Mouse (Mus musculus): ENCODE measurements around the gene Tnfsf13. TPM values are rescaled to one million over a fixed set of nuclear protein-coding genes. Genes with fewer than 3 reads are reported as not detected.
A peak's percentile ranks its signal among the peaks of the same experiment; 100 is the strongest.
"Not testable (repeated sequence)": the region's sequence is repeated elsewhere in the genome, so short reads cannot be mapped to it uniquely, and the experiment has no call there.

Tnfsf13 gene
- under 1 TPM; 0.39 to 0.92 TPM for total RNA-seq (2021)
- long read RNA-seq, experiment 1 = 0 reads
- long read RNA-seq, experiment 2, partial matches to known transcripts = 2 of 2 reads
- long read RNA-seq, experiment 2, other reads (novel, unspliced or antisense) = 0 of 2 reads

DNA sequence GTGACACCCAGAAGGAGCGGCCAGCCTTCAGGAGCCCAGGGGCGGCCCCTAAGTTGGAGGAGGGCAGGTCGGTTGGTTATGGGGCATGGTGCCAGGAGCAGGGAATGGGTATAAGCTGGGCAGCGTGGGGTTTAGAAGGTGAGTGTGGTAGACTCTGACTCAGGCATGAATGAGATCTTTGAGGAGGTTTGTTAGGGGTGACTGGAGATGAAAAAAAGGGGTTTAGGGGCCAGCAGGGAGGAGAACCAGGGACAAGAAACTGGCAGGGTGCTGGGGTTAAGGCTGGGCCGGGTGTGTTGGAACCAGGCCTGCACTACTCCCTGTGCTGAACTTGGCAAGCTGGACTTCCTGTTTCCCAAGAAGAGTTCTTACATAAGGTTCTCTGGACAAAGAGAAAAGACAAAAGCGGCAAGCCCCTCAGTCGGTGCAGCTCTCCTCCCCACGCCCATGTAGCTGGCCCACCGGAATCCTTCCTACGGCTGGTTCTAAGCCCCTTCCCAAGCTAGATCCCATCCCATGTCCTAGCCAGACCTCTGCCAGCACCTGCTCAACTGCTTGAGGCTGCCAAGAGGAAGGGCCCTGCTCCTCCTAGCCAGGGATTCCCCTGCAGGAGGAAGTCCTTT lies at the start of gene Tnfsf13:
Tnfsf13 (minus strand) TSS at position 259 of the 623 bp plus-strand sequence.
- intact Hi-C loops (cut with DNase I) = no loop called here
- peak; percentile 76 to 80 for DNase-seq

DNA sequence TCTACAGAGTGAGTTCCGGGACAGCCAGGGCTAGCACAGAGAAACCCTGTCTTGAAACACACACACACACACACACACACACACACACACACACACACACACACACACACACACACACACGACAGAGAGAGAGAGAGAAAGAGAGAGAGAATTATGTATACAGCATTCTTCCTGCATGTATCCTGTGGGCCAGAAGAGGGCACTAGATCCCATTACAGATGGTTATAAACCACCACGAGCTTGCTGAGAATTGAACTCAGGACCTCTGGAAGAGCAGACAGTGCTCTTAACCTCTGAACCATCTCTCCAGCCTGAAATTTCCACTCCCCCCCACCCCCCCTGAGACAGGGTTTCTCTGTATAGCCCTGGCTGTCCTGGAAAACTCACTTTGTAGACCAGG lies 45.8 kb upstream of the Tnfsf13 start:
- intact Hi-C loops (cut with DNase I) = not testable (repeated sequence)

DNA sequence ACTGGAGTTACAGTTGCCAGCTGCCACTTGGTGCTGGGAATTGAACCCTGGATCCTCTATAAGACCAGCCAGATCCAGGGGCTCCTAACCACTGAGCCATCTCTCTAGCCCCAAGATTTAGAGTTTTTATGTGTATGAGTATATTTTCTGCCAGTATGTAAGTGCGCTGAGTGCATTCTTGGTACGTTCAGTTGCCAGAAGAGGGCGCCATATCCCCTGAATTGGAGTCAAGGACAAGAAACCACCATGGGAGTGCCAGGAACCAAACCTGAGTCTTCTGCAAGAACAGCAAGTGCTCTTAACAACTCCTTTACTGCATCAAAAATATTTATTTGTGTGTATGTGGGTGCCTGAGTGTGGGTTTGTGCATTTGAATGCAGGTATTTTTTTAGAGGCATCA lies 43.5 kb upstream of the Tnfsf13 start:
- intact Hi-C loops (cut with DNase I) = loop anchor here (2.0 kb wide), 1 partner anchor 148 kb away; no protein-coding TSS in a partner anchor
- DNase-seq = peak; percentile 40 to 43

More for the DNA sequence above, 45.8 kb upstream of the Tnfsf13 start:
- not testable (repeated sequence) for DNase-seq

DNA sequence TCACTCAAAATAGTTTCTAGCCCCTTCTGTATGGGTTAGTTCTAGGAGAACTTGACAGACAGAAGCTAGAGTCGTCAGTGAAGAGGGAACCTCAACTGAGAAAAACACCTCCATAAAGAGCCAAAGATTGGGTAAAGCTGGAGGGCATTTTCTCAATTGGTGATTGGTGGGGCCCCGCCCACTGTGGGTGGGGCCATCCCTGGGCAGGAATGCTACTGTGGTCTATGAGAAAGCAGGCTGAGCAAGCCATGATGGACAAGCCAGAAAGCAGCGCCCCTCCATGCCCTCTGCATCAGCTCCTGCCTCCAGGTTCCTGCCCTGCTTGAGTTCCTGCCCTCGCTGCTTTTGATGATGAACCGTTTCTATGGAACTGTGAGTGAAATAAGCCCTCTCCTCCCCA lies 40.4 kb upstream of the Tnfsf13 start:
- DNase-seq = no peak
- intact Hi-C loops (cut with DNase I) = no loop called here

DNA sequence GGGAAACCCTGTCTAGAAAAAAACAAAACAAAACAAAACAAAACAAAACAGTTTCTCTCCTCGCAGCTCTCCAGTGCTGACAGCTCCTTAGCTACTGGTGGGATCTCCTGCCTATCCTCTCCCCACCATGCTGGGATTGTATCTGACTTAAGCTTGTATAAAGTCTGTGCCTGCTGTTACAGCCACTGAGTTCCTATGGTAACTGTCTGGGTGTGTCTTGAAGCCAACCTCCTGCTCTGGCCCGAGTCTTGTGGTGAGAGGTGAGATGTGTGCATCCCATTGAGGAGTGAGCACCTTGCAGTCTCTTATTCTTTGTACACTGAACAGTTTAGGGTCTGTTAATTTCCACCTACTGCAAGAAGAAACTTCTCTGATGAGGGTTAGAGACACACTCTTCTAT lies 37.5 kb upstream of the Tnfsf13 start:
- intact Hi-C loops (cut with DNase I) = no loop called here
- DNase-seq = no peak

DNA sequence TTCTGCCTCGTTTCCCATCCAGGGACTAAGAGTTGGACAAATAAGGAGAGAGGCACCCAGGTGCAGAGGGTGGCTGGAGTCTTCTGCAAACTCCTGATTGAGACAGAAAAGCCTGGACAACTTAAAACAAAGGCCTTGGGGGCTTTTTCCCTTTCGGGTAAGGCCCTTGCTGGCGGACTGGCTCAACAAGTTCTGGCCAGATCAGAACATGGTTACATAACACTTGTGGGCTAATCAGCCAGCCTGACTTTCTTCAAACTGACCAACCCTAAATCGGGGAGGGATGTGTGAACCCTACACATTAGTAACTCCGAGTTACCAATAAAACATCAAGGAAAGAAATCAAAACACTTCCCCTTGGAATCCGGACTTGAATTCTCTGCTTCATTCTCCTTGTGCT lies 35.3 kb upstream of the Tnfsf13 start:
- no peak for DNase-seq
- intact Hi-C loops (cut with DNase I) = no loop called here

DNA sequence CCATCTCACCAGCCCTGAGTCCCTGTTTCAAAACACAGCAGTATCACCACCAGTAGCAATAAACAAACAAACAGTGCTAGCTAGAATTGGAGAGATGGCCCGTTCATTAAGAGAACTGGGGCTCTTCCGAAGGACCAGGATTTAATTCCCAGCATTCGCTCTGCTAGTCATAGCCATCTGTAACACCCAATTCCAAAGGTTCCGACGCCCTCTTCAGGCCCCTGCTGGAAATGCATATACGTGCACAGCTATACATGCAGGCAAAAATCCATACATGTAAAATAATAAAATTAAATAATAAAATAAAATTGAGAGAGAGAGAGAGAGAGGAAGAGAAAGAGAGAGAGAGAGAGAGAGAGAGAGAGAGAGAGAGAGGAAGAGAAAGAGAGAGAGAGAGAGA lies 33.8 kb upstream of the Tnfsf13 start:
- intact Hi-C loops (cut with DNase I) = loop anchor here (5.0 kb wide), 1 partner anchor 37 kb away; the partner anchor contains the start of gene Senp3
- no peak for DNase-seq

DNA sequence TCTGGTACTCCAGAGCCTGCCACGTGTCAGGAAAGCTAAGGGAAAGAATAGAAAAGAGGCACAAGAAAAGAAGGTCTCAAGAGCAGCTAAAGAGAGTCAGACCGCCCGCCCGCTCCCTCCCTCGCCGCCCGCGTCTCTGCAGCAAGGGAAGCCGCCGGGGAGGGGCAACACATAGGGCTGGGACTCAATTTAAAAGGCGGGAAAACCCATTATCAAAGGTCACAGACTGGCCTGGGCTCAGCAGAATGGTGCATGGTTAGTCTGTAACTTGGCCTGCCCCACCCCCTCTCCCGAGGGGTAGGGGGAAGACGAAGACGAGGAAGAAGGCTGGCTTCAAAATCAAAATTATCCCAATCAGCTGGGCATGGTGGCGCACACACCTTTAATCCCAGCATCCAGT lies 33.1 kb upstream of the Tnfsf13 start:
- intact Hi-C loops (cut with DNase I) = loop anchor here (5.0 kb wide), 1 partner anchor 36 kb away; the partner anchor contains the start of gene Senp3
- DNase-seq = no peak

DNA sequence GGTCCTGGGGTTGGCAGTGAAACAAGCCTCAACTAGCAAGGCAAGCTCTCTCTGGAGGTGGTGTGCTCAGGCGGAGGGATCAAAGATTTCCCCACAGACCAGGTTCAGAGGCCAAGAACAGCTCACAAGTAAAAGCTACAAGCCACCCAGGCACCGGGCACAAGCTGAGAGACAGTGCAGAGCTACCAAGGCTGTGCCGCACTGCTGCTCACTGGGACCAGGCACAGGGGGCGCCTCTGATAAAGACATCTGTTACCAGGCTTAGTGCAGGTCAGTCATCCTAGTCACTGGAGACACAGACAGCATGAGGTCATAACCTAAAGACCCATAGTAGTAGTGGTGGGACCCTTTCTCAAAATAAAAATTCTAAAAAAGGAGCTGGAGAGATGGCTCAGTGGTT lies 31.4 kb upstream of the Tnfsf13 start:
- no peak for DNase-seq
- intact Hi-C loops (cut with DNase I) = loop anchor here (5.0 kb wide), 1 partner anchor 35 kb away; the partner anchor contains the start of gene Senp3

DNA sequence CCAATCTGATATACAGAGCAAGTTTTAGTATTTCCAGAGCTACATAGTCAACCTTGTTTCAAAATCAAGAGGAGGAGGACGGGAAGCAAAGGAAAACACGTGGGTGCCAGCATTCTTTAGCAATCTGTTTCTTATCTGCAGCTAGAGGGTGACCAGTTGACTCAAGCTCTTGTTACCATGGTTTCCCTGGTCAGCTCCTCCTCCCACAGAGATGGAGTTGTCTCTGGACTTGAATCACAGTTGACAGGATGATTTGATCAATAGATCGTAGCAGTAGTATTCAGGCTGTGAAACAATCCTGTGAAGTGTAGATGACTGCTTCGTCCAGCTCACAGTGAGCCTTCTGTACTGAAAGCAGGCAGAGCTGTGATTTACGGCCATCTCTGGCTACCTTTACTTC lies 30.3 kb upstream of the Tnfsf13 start:
- intact Hi-C loops (cut with DNase I) = loop anchor here (5.0 kb wide), 1 partner anchor 34 kb away; the partner anchor contains the start of gene Senp3
- no peak for DNase-seq

DNA sequence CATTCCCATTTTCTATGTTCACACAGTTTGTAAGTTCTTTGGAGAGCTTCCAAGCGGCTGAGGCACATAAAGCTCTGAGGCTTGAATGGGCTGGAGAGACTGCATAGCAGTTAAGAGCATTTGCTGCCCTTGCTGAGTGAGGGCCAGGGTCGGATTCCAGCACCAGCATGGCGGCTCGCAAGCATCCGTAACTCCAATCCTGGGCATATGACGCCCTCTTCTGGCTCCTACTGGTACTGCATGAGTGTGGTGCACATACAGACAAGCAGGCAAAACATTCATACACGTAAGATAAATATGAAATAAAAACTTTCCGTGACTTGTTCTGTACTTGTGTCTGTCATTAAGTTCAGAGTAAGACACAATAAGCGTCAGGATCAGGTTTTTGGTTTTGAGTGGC lies 29.9 kb upstream of the Tnfsf13 start:
- intact Hi-C loops (cut with DNase I) = loop anchor here (5.0 kb wide), 1 partner anchor 33 kb away; the partner anchor contains the start of gene Senp3
- DNase-seq = no peak

DNA sequence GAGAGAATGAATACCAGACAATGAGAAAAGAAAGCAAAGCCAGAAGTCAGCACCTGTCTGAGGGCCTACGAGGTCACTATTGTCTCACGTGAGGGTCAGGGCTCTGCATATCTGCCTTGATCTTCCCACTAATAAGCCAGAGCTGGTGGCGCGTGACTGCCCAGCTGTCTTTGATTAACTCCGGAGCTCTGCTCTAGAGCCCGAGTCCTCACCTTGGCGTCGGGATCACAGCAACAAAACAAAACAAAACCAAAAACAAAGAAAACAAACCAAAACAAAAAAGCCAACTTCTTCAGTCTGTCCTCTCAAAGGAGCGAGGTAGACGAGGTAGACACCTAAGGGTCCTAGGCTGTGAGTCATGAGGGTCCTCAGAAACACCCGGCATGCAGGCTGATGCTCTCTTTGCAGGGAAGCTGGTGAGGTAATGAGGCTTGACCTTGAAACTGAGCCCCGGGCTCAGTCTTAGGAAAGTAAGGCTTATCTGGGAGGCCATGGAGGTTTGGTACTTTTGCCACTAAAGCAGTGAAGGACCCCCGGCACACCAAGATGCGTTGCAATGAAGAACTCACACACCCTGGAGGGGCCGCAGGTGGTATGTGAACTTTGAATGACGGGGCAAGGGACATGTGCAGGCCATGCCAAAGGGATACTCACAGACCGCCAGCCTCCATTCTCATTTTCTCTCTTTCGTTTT lies 29.2 kb upstream of the Tnfsf13 start:
- intact Hi-C loops (cut with DNase I) = loop anchor here (5.0 kb wide), 1 partner anchor 32 kb away; the partner anchor contains the start of gene Senp3
- no peak for DNase-seq

DNA sequence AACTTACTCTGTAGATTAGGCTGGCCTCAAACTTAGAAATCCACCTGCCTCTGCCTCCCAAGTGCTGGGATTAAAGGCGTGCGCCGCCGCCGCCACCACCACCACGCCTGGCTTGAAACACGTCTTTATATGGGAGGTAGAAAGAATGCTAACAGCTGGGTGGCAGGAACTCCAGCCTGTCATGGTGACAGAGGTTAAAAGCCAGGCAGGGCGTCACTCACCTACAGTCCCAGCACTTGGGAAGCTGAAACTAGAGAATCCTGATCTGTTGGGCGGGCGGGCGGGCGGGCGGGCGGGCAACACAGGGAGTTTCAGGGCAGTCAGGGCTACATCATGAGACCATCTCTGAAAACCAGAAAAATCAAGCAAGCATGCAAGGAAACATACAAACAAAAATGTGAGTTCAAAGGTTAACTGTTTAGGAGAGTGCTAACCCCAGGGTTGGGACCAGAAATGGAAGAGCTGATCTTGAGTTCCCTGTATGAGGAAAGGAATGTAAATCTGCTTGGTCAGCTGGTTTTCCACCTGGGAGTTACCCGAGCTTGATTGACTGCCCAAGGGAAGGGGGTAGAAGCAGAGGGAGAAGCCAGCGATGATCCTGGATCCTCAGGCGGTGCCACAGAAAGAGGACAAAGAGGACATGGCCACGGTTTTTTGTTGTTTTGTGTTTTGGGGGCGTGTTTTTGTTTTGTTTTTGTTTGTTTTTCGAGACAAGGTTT lies 27.5 kb upstream of the Tnfsf13 start:
- intact Hi-C loops (cut with DNase I) = no loop called here
- no peak for DNase-seq

DNA sequence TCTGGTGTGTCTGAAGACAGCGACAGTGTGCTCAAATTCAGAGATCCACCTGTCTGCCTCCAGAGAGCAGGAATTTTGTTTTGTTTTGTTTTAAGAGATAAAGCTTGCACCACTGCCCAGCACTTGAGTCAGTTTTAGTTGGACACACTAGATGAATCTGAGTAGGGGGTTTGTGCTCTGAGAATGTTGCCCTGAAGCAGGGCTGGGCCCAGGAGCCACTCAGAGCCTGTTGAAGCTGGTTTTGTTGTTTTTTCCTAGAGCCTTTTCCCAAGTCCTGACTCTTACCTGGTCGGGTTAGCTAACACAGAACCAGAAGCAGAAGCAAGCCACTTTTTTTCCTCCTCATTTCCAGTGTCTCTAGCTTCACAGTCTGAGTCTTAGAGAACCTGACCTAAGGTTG lies 25.5 kb upstream of the Tnfsf13 start:
- intact Hi-C loops (cut with DNase I) = no loop called here
- DNase-seq = no peak

DNA sequence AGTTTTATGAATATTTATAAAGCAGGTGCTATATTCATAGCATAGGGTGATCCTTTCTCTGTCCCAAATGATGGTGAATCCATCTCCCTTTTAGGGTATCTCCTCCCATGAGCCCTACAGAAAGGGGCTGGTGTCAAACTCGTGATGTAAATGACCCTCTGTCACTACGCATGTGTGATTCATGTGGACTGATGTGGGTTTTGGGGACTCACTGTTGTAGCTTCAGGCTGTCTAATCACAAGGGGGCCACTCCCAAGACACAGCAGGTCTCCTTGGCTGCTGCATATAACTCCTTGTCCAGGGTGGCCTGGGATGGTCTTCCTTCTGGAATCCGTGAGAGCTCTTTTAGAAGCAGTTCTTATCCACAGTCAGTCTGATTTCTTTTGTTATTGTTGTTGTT lies 24.9 kb upstream of the Tnfsf13 start:
- intact Hi-C loops (cut with DNase I) = no loop called here
- no peak for DNase-seq

DNA sequence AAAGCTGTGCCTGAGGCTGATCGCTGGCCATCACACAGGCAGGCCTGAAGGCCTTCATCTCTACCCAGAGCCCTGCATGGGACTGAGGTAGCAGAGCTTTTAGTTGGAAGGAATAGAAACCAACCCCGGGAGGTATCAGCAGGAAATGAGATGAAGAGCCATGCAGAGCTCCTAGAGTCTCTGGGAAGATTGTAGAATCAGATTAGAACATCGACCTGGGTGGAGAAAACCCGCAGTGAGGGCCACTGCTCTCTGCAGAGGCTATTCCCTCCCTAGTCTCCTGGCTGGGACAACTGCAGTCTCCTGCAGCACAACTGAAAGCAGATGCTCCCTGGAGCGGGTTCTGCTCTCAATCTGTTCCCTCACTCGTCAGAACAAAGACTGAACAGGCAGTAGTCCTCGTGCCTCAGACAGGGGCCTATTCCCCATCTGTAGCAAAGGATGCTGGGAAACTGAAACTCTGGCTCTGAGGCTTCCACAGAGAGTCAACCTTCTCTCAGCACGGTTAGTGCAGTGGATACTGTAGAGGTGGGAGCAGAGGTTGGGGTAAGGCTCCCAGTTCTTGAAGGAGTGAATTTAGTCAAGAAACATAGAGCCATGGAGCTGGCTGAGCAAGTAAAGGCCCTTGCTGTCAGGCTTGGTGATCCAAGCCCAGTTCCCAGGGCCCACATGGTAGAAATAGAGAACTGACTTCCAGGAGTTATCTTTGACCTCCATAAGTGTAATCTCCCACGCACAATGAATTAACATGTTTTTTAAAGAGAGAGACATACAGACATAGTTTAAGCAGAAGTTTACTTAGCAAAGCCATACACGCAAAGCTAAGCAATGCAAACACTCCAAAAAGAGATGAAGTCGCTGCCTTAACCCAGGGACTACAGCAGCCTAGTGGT lies 24.2 kb upstream of the Tnfsf13 start:
- intact Hi-C loops (cut with DNase I) = loop anchor here (5.0 kb wide), 1 partner anchor 43 kb away; no protein-coding TSS in a partner anchor
- no peak for DNase-seq

DNA sequence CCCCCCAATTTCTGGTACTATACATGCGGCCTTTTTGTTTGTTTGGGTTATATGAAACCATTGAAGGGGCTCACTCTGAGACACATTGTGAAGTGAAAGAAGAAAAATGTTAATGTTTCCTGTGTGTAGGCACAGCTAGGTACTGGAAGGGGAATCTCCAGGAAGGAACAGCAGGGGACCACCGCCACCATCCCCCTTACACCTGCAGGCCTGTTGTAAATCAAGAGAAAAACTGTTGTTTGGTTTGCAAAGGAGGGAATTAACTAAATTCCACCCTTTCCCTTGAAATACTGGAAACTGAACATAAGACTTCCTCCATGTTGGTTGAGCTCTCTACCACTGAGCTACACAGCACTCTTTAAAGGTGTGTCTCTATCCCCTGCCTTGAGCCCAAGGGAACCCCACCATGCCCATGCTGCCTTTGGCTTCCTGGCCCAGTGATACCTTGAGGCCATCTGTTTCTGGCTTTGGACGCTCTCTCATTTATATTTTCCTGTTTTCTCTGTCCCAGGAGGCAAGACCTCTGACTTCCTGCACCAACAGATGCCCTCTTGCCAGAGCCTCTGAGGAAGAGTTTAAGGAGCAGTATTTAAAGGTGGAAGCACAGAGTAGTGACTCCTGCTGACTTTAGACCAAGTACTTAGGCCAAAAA lies 23.2 kb upstream of the Tnfsf13 start:
- no peak for DNase-seq
- intact Hi-C loops (cut with DNase I) = loop anchor here (5.0 kb wide), 1 partner anchor 44 kb away; no protein-coding TSS in a partner anchor

DNA sequence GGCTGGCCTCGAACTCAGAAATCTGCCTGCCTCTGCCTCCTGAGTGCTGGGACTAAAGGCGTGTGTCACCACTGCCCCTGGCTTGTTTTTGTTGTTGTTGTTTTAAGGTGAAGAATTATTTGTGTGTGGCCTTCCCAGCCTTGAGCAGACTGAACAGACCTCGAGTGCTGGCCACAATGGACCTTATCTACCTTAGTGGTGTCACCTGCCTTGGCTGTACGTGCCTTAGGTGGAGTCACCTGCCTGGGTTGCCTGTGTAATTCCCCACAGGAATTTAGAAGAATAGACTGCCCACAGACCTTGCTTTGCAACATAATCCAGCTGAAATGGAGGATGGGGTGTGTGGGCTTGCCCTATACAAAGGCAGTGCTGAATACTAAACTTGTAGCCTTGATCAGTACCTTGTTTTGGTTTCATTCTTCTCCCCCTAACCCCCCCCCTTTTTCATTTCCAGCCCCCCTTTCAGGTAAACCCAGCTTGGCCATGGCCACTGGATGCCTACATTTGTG lies 22.3 kb upstream of the Tnfsf13 start:
- DNase-seq = no peak
- intact Hi-C loops (cut with DNase I) = loop anchor here (5.0 kb wide), 1 partner anchor 44 kb away; no protein-coding TSS in a partner anchor

DNA sequence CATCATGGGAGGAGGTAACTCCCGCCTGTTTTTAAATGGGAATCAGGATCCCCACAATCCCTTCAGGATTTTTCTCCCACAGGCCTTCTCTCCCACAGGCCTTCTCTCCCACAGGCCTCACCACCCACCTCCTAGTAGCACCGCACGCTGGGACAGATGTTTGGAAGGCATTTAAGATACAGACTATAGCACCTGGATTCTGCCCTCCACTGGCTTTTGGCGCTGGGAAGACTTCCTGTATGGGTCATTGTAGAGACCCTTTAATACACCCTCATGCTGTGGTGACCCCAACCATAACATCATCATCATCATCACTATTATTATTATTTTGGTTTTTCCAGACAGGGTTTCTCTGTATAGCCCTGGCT lies 21.9 kb upstream of the Tnfsf13 start:
- DNase-seq = no peak
- intact Hi-C loops (cut with DNase I) = loop anchor here (5.0 kb wide), 1 partner anchor 45 kb away; no protein-coding TSS in a partner anchor

Data from gastrocnemius, postnatal 36 days (tissue).